Mouse (Mus musculus) bone marrow macrophage, adult 2 months (primary cell): ENCODE results near the gene Celf5. TPM values are rescaled to one million over a fixed set of nuclear protein-coding genes. Genes with fewer than 3 reads are reported as not detected.

Source experiments
- H3K27ac ChIP-seq: 2 replicates; pipeline ENCODE4 v1.5.1; 2012; ENCODE audit warnings: low read depth, low read length; ENCODE audit not compliant: insufficient read depth
- H3K4me1 ChIP-seq: 2 replicates; pipeline ENCODE4 v1.6.1; 2012; ENCODE audit warnings: low read length; ENCODE audit not compliant: control insufficient read depth, insufficient read depth
- H3K4me3 ChIP-seq: 2 replicates; pipeline ENCODE4 v1.5.1; 2012; ENCODE audit warnings: mild to moderate bottlenecking, low read length, moderate library complexity; ENCODE audit not compliant: insufficient read depth
- CTCF ChIP-seq: IDR thresholded peaks from 2 replicates; pipeline ENCODE4 v1.5.1; 2012; ENCODE audit warnings: low read depth, mild to moderate bottlenecking, low read length, moderate library complexity
- POLR2A ChIP-seq: IDR thresholded peaks from 2 replicates; pipeline ENCODE4 v1.6.1; 2012; ENCODE audit warnings: mild to moderate bottlenecking, low read depth, low read length, borderline replicate concordance
- polyA plus RNA-seq: library from polyadenylated mRNA; stranded (reverse); fragments of >200 nt; gene quantifications from 2 replicates; pipeline ENCODE4 v1.2.4, GENCODE M21; 2012; ENCODE audit not compliant: missing spikeins, insufficient read depth, insufficient read length

Celf5 gene
- polyA plus RNA-seq, 1 experiment, result not detected

GRCm38 (mm10) chr10:81481605-81482532 lies 640 bp downstream of the Celf5 start:
- Histone ChIP-seq H3K4me1 (no peaks in the 10 kb centered on the region), H3K27ac (no peak overlapping the region), H3K4me3 (peak overlapping the region; percentile 61)
- TF ChIP-seq POLR2A, result no peak
- TF ChIP-seq CTCF, result no peak

DNA sequence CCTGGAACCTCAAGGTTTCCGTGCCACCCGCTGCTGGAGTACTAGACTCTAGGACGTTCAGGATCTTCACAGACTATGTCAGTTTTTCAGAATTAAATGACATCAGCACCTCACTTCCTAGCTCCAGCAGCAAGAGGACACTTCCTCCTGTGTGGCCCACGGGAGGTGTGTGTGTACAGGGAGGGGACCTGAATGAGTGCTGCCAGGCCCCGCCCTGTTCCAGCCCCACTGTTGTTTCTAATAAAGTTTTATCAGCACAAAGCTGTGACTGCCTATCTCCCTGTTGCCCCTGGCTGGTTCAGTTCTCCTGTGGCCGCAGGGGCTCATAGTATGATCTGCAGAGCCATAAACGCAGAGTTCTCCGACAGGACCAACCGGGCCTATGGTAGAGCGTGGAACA lies 8.0 kb downstream of the Celf5 start:
- Histone ChIP-seq H3K27ac (no peak overlapping the region), H3K4me3 (no peak overlapping the region), H3K4me1 (no peaks in the 10 kb centered on the region)
- no peak for TF ChIP-seq CTCF
- TF ChIP-seq POLR2A, result no peak

DNA sequence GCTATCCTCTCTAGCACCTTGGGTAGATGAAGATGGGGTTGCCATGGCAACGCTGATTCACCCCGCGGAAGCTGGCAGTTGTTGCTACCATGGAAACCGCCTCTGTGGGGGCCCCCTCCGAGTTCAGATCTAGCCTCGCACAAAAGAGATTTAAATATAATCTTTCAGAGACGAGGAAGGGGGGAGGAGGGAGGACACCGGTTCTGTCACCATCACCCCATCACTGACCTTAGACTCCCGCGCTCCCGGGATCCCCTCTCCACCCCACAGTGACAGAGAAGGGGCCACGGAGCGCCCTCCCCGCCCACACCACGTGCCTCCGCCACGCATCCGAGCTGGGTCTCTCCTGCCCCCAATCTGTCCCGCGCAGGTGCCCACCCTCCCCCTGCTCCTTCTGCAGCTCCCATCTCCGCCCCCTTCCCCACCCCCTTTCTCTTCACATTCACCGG lies 9.5 kb downstream of the Celf5 start:
- H3K4me1 ChIP-seq, result no peaks in the 10 kb centered on the region
- H3K27ac ChIP-seq, result no peak overlapping the region
- H3K4me3 ChIP-seq, result no peak overlapping the region
- no peak for TF ChIP-seq CTCF
- no peak for TF ChIP-seq POLR2A

DNA sequence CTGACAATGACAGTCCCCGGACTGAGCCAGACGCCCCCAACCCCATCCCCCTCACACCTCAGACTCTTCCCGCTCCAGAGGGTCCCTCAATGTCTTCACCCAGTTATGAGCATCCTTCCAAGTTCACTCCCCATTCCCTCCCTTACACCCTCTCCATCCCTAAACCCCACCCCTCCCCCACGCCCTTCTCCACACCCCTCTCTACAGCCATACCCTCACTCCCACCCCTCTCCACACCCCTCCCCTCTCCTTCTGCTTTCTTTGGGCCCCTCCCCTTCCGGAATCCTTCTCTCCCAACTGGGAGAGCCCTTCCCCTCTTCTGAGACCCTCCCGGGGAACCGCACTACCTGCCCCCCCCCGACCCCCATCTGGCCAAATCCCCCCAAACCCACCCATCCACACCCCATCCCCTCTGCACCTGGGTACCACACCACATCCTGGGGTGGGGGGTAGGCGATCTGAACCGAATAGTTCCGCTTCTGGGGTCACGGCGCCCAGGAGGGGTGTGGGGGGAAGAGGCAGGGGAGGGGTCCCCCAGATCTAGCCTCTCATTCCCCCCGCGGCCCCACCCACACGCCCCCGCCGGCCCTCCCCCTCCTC lies 10.0 kb downstream of the Celf5 start:
- H3K4me1 ChIP-seq, result no peaks in the 10 kb centered on the region
- TF ChIP-seq CTCF (no peak), POLR2A (no peak)
- H3K4me3 ChIP-seq, result no peak overlapping the region
- H3K27ac ChIP-seq, result no peak overlapping the region

GRCm38 (mm10) chr10:81470454-81470853 lies 12.1 kb downstream of the Celf5 start:
- Histone ChIP-seq H3K4me3 (no peak overlapping the region), H3K4me1 (no peaks in the 10 kb centered on the region), H3K27ac (no peak overlapping the region)
- no peak for TF ChIP-seq CTCF
- no peak for TF ChIP-seq POLR2A

DNA sequence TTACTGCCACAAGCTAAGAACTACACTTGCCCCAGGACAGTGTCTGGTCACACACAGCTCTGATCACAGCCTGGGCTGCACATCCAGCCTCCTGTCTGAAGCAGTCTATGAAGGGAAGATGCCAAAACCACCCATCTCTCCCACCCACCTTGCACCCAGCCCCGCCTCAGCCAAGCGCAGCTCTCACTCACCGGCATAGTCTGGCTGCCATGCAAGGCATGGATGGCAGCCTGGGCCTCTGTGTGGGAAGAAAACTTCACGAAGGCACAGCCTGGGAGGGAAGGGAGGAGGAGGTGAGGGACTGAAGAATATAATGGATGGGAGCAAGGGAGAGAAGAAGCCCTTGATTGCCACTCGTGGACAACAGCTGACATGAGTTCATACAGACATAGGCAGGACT lies 13.3 kb downstream of the Celf5 start:
- no peak overlapping the region for H3K4me3 ChIP-seq
- no peaks in the 10 kb centered on the region for H3K4me1 ChIP-seq
- TF ChIP-seq POLR2A (no peak), CTCF (no peak)
- no peak overlapping the region for H3K27ac ChIP-seq

DNA sequence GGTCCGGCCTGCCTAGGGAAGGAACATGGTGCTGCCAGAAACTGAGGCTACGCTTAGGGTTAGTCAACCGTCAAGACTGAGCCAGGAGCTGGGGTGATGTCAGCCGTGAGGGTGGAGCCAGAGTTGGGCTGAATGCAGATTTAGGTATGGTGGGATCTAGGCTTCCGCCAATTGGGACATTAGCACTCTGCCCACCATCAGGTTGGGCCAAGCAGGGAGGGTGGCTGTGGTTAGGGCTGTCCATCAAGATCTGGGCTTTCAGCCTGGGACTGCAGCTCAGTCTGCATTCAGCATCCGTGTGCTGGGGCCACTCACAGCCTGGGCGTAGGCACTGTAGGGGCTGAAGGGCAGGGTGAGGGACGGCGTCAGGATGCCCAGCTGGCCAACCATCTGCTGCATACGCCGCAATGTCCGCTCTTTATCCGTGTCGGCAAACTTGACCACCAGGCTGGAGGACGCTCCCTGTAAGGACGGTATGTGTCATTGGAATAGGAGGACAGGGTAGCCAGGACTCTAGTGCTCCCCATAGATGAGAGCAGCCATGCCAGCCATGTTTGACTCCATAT lies 14.8 kb downstream of the Celf5 start:
- TF ChIP-seq POLR2A (no peak), CTCF (no peak)
- Histone ChIP-seq H3K27ac (no peak overlapping the region), H3K4me1 (0 out of 2 replicates have a peak, but pooled peaks cover 3% of the 10 kb centered on the region), H3K4me3 (no peak overlapping the region)

GRCm38 (mm10) chr10:81466881-81467280 lies 15.6 kb downstream of the Celf5 start:
- Histone ChIP-seq H3K27ac (no peak overlapping the region), H3K4me3 (no peak overlapping the region), H3K4me1 (0 out of 2 replicates have a peak, but pooled peaks cover 3% of the 10 kb centered on the region)
- TF ChIP-seq CTCF (no peak), POLR2A (no peak)

- TF ChIP-seq POLR2A (no peak), CTCF (no peak)
- H3K27ac ChIP-seq, result no peak overlapping the region
- no peak overlapping the region for H3K4me3 ChIP-seq
- 0 out of 2 replicates have a peak, but pooled peaks cover 3% of the 10 kb centered on the region for H3K4me1 ChIP-seq
These were observed 16.4 kb downstream of the Celf5 start for GRCm38 (mm10) chr10:81466066-81466465.
